Mouse (Mus musculus): ENCODE data around the gene Serpinb6a. TPM values are rescaled to one million over a fixed set of nuclear protein-coding genes. Genes with fewer than 3 reads are reported as not detected.
"Not testable (repeated sequence)": the region's sequence is repeated elsewhere in the genome, so short reads cannot be mapped to it uniquely, and the experiment has no call there.

The Serpinb6a gene
- polyA plus RNA-seq, 1 experiment from 2014 or later: 41.8 TPM

- Histone ChIP-seq H3K9me3 (ENCODE audit: control insufficient read depth, low read length) (no peaks in the 10 kb centered on the region), H3K4me1 (ENCODE audit: control insufficient read depth, insufficient read depth, low read length) (no peaks in the 10 kb centered on the region), H3K27ac (replicated peaks; ENCODE audit: low read depth, low read length) (no peak overlapping the region), H3K27me3 (ENCODE audit: control insufficient read depth, insufficient read depth, low read length) (no peaks in the 10 kb centered on the region), H3K9ac (ENCODE audit: low read length) (no peak overlapping the region), H3K4me3 (ENCODE audit: low read depth, low read length) (no peak overlapping the region), H3K36me3 (ENCODE audit: control insufficient read depth, insufficient read depth, low read length) (no peaks in the 10 kb centered on the region), H3K4me2 (ENCODE audit: low read depth, severe bottlenecking) (no peak overlapping the region)
- ATAC-seq (ENCODE audit: insufficient number of reproducible peaks, low FRiP score, low TSS enrichment, low read depth): no peak
- peak; percentile 32 for DNase-seq (ENCODE audit: low spot score)
- WGBS: 49% methylated on average over 4 of the region's 4 CpGs
These were observed 60.3 kb downstream of the Serpinb6a start for GRCm38 (mm10) chr13:33942212-33942779.

GRCm38 (mm10) chr13:33941288-33941808 is 61.2 kb downstream of the Serpinb6a start:
- WGBS: 92% methylated on average over 5 of the region's 5 CpGs
- Histone ChIP-seq H3K4me3 (ENCODE audit: low read depth, low read length) (no peak overlapping the region), H3K4me1 (ENCODE audit: control insufficient read depth, insufficient read depth, low read length) (no peaks in the 10 kb centered on the region), H3K27me3 (ENCODE audit: control insufficient read depth, insufficient read depth, low read length) (no peaks in the 10 kb centered on the region), H3K27ac (replicated peaks; ENCODE audit: low read depth, low read length) (no peak overlapping the region), H3K36me3 (ENCODE audit: control insufficient read depth, insufficient read depth, low read length) (no peaks in the 10 kb centered on the region), H3K9me3 (ENCODE audit: control insufficient read depth, low read length) (no peaks in the 10 kb centered on the region), H3K4me2 (ENCODE audit: low read depth, severe bottlenecking) (no peak overlapping the region), H3K9ac (ENCODE audit: low read length) (no peak overlapping the region)
- ATAC-seq (ENCODE audit: insufficient number of reproducible peaks, low FRiP score, low TSS enrichment, low read depth) (no peak), DNase-seq (ENCODE audit: low spot score) (no peak)

GRCm38 (mm10) chr13:33937587-33937986 is 65.0 kb downstream of the Serpinb6a start:
- ATAC-seq (ENCODE audit: insufficient number of reproducible peaks, low FRiP score, low TSS enrichment, low read depth); H3K9me3 ChIP-seq (ENCODE audit: control insufficient read depth, low read length); H3K4me1 ChIP-seq (ENCODE audit: control insufficient read depth, insufficient read depth, low read length); DNase-seq (ENCODE audit: low spot score); H3K4me2 ChIP-seq (ENCODE audit: low read depth, severe bottlenecking); H3K4me3 ChIP-seq (ENCODE audit: low read depth, low read length); H3K27me3 ChIP-seq (ENCODE audit: control insufficient read depth, insufficient read depth, low read length); H3K36me3 ChIP-seq (ENCODE audit: control insufficient read depth, insufficient read depth, low read length); H3K27ac ChIP-seq (replicated peaks; ENCODE audit: low read depth, low read length); H3K9ac ChIP-seq (ENCODE audit: low read length): not testable (repeated sequence)

GRCm38 (mm10) chr13:33937151-33937550 is 65.4 kb downstream of the Serpinb6a start:
- no peak overlapping the region for H3K4me3 ChIP-seq (ENCODE audit: low read depth, low read length)
- no peaks in the 10 kb centered on the region for H3K27me3 ChIP-seq (ENCODE audit: control insufficient read depth, insufficient read depth, low read length)
- WGBS: 92% methylated on average over 5 of the region's 5 CpGs
- DNase-seq (ENCODE audit: low spot score) (no peak), ATAC-seq (ENCODE audit: insufficient number of reproducible peaks, low FRiP score, low TSS enrichment, low read depth) (no peak)
- 0 out of 2 replicates have a peak, but pooled peaks cover 2% of the 10 kb centered on the region for H3K4me1 ChIP-seq (ENCODE audit: control insufficient read depth, insufficient read depth, low read length)
- H3K36me3 ChIP-seq (ENCODE audit: control insufficient read depth, insufficient read depth, low read length): no peaks in the 10 kb centered on the region
- H3K4me2 ChIP-seq (ENCODE audit: low read depth, severe bottlenecking): no peak overlapping the region
- H3K9me3 ChIP-seq (ENCODE audit: control insufficient read depth, low read length): no peaks in the 10 kb centered on the region
- no peak overlapping the region for H3K27ac ChIP-seq (replicated peaks; ENCODE audit: low read depth, low read length)
- H3K9ac ChIP-seq (ENCODE audit: low read length): no peak overlapping the region

- H3K4me2 ChIP-seq (ENCODE audit: low read depth, severe bottlenecking): peak overlapping the region; percentile 84
- peak; percentile 69 for DNase-seq (ENCODE audit: low spot score)
- H3K4me3 ChIP-seq (ENCODE audit: low read depth, low read length): peak overlapping the region; percentile 63
- no peaks in the 10 kb centered on the region for H3K36me3 ChIP-seq (ENCODE audit: control insufficient read depth, insufficient read depth, low read length)
- no peaks in the 10 kb centered on the region for H3K9me3 ChIP-seq (ENCODE audit: control insufficient read depth, low read length)
- H3K27me3 ChIP-seq (ENCODE audit: control insufficient read depth, insufficient read depth, low read length): no peaks in the 10 kb centered on the region
- H3K27ac ChIP-seq (replicated peaks; ENCODE audit: low read depth, low read length): no peak overlapping the region
- H3K4me1 ChIP-seq (ENCODE audit: control insufficient read depth, insufficient read depth, low read length): 0 out of 2 replicates have a peak, but pooled peaks cover 2% of the 10 kb centered on the region
- WGBS: 1% methylated on average over 42 of the region's 44 CpGs
- peak; percentile 82 for ATAC-seq (ENCODE audit: insufficient number of reproducible peaks, low FRiP score, low TSS enrichment, low read depth)
- peak overlapping the region; percentile 87 for H3K9ac ChIP-seq (ENCODE audit: low read length)
These were observed 67.0 kb downstream of the Serpinb6a start for GRCm38 (mm10) chr13:33935465-33936181.

GRCm38 (mm10) chr13:33934743-33935142 is 67.9 kb downstream of the Serpinb6a start:
- Histone ChIP-seq H3K27ac (replicated peaks; ENCODE audit: low read depth, low read length) (no peak overlapping the region), H3K4me2 (ENCODE audit: low read depth, severe bottlenecking) (peak overlapping the region; percentile 84; the same call in 1 of the 2 replicates), H3K9me3 (ENCODE audit: control insufficient read depth, low read length) (no peaks in the 10 kb centered on the region), H3K4me1 (ENCODE audit: control insufficient read depth, insufficient read depth, low read length) (0 out of 2 replicates have a peak, but pooled peaks cover 2% of the 10 kb centered on the region), H3K9ac (ENCODE audit: low read length) (no peak overlapping the region), H3K36me3 (ENCODE audit: control insufficient read depth, insufficient read depth, low read length) (no peaks in the 10 kb centered on the region), H3K4me3 (ENCODE audit: low read depth, low read length) (no peak overlapping the region; the same call in 1 of the 2 replicates), H3K27me3 (ENCODE audit: control insufficient read depth, insufficient read depth, low read length) (no peaks in the 10 kb centered on the region)
- WGBS: 79% methylated on average over 6 of the region's 6 CpGs
- ATAC-seq (ENCODE audit: insufficient number of reproducible peaks, low FRiP score, low TSS enrichment, low read depth): no peak
- peak; percentile 19 for DNase-seq (ENCODE audit: low spot score)

GRCm38 (mm10) chr13:33930912-33931311 is 71.7 kb downstream of the Serpinb6a start:
- 0 out of 2 replicates have a peak, but pooled peaks cover 2% of the 10 kb centered on the region for H3K4me1 ChIP-seq (ENCODE audit: control insufficient read depth, insufficient read depth, low read length)
- DNase-seq (ENCODE audit: low spot score): no peak
- H3K27ac ChIP-seq (replicated peaks; ENCODE audit: low read depth, low read length): no peak overlapping the region
- no peaks in the 10 kb centered on the region for H3K36me3 ChIP-seq (ENCODE audit: control insufficient read depth, insufficient read depth, low read length)
- no peak overlapping the region for H3K4me3 ChIP-seq (ENCODE audit: low read depth, low read length)
- H3K9ac ChIP-seq (ENCODE audit: low read length): no peak overlapping the region
- H3K4me2 ChIP-seq (ENCODE audit: low read depth, severe bottlenecking): no peak overlapping the region
- WGBS: 80% methylated on average over 3 of the region's 3 CpGs
- H3K9me3 ChIP-seq (ENCODE audit: control insufficient read depth, low read length): no peaks in the 10 kb centered on the region
- no peaks in the 10 kb centered on the region for H3K27me3 ChIP-seq (ENCODE audit: control insufficient read depth, insufficient read depth, low read length)
- ATAC-seq (ENCODE audit: insufficient number of reproducible peaks, low FRiP score, low TSS enrichment, low read depth): no peak

- 0 out of 2 replicates have a peak, but pooled peaks cover under 1% of the 10 kb centered on the region for H3K4me1 ChIP-seq (ENCODE audit: control insufficient read depth, insufficient read depth, low read length)
- H3K4me3 ChIP-seq (ENCODE audit: low read depth, low read length): no peak overlapping the region
- no peak overlapping the region for H3K27ac ChIP-seq (replicated peaks; ENCODE audit: low read depth, low read length)
- no peaks in the 10 kb centered on the region for H3K27me3 ChIP-seq (ENCODE audit: control insufficient read depth, insufficient read depth, low read length)
- no peak overlapping the region for H3K9ac ChIP-seq (ENCODE audit: low read length)
- no peak overlapping the region for H3K4me2 ChIP-seq (ENCODE audit: low read depth, severe bottlenecking)
- DNase-seq (ENCODE audit: low spot score) (peak; percentile 5), ATAC-seq (ENCODE audit: insufficient number of reproducible peaks, low FRiP score, low TSS enrichment, low read depth) (no peak)
- no peaks in the 10 kb centered on the region for H3K36me3 ChIP-seq (ENCODE audit: control insufficient read depth, insufficient read depth, low read length)
- no peaks in the 10 kb centered on the region for H3K9me3 ChIP-seq (ENCODE audit: control insufficient read depth, low read length)
- WGBS: 76% methylated on average over 2 of the region's 2 CpGs
These were observed 72.3 kb downstream of the Serpinb6a start for GRCm38 (mm10) chr13:33930281-33930680.

Data from limb, embryonic 11.5 days (tissue).